Mouse (Mus musculus) midbrain, embryonic 11.5 days (tissue): ENCODE measurements around the gene Ercc6l. TPM values are rescaled to one million over a fixed set of nuclear protein-coding genes. Genes with fewer than 3 reads are reported as not detected.

Source experiments
- ATAC-seq: fragments of 200-750 bp; cut with Nextera tagmentation; 2 replicates; pipeline ENCODE4 v1.8.0; 2017; ENCODE audit warnings: moderate TSS enrichment, moderate library complexity; ENCODE audit not compliant: low FRiP score
- DNase-seq: peaks from one replicate; pipeline ENCODE4 v3.0.0; 2015; ENCODE audit warnings: low spot score; ENCODE audit errors: missing footprints
- H3K27ac ChIP-seq: fragments of 300-500 bp; sonication (generic); 2 replicates; pipeline ENCODE4 v1.5.1; 2014; ENCODE audit warnings: low read depth, low read length
- H3K27me3 ChIP-seq: fragments of 300-500 bp; sonication (generic); 2 replicates; pipeline ENCODE4 v1.6.1; 2014; ENCODE audit warnings: mild to moderate bottlenecking, low read length, moderate library complexity, mixed read lengths; ENCODE audit not compliant: control insufficient read depth, insufficient read depth
- H3K36me3 ChIP-seq: fragments of 300-500 bp; sonication (generic); 2 replicates; pipeline ENCODE4 v1.6.1; 2014; ENCODE audit warnings: mild to moderate bottlenecking, low read length, moderate library complexity, mixed read lengths; ENCODE audit not compliant: control insufficient read depth, insufficient read depth
- H3K4me1 ChIP-seq: fragments of 300-500 bp; sonication (generic); 2 replicates; pipeline ENCODE4 v1.6.1; 2014; ENCODE audit warnings: low read length; ENCODE audit not compliant: control insufficient read depth, insufficient read depth
- H3K4me2 ChIP-seq: fragments of 300-500 bp; sonication (generic); 2 replicates; pipeline ENCODE4 v1.6.1; 2014; ENCODE audit warnings: mild to moderate bottlenecking, moderate library complexity
- H3K4me3 ChIP-seq: fragments of 300-500 bp; sonication (generic); 2 replicates; pipeline ENCODE4 v1.5.1; 2014; ENCODE audit warnings: low read depth, low read length
- H3K9ac ChIP-seq: fragments of 300-500 bp; sonication (generic); 2 replicates; pipeline ENCODE4 v1.6.1; 2014; ENCODE audit warnings: low read length
- H3K9me3 ChIP-seq: fragments of 300-500 bp; sonication (generic); 2 replicates; pipeline ENCODE4 v1.6.1; 2016; ENCODE audit warnings: low read length; ENCODE audit not compliant: control insufficient read depth
- WGBS: fragments of 180-500 bp; shearing (Covaris S2); extraction: QIAGEN DNeasy Blood & Tissue Kit; methylation state at CpG from one replicate; pipeline ENCODE4 v1.1.7; 2014; 5-methylcytosine and 5-hydroxymethylcytosine counted together
- polyA plus RNA-seq: library from polyadenylated mRNA; unstranded; fragments of >200 nt; fragmentation: Nextera tagmentation; extraction: Ambion mirVana; gene quantifications from 2 replicates; pipeline ENCODE4 v1.2.1, GENCODE M21; 2014

Ercc6l gene
- 19.9 and 23.4 TPM in 2 replicates for polyA plus RNA-seq

GRCm38 (mm10) chrX:102156618-102157422 is at the start of gene Ercc6l:
Ercc6l (minus strand) TSS chrX:102157091.
- 13% methylated on average over 42 of the region's 42 CpGs for WGBS
- H3K27me3 ChIP-seq = no peaks in the 10 kb centered on the region
- H3K9ac ChIP-seq = peak within 1 kb of the TSS; percentile 59
- H3K27ac ChIP-seq = peak within 1 kb of the TSS; percentile 48
- no peaks in the 10 kb centered on the region for H3K4me1 ChIP-seq
- peak within 1 kb of the TSS; percentile 39 for H3K4me2 ChIP-seq
- peak; percentile 99 for ATAC-seq
- peak within 1 kb of the TSS; percentile 41 for H3K4me3 ChIP-seq
- H3K9me3 ChIP-seq = no peaks in the 10 kb centered on the region
- H3K36me3 ChIP-seq = no peaks in the 10 kb centered on the region
- peak; percentile 98 for DNase-seq

GRCm38 (mm10) chrX:102190840-102191239 is 33.9 kb upstream of the Ercc6l start:
- no peaks in the 10 kb centered on the region; the same call in 1 of the 2 replicates for H3K27me3 ChIP-seq

GRCm38 (mm10) chrX:102189581-102189980 is 32.7 kb upstream of the Ercc6l start:
- 52% methylated on average over 5 of the region's 5 CpGs for whole genome bisulfite sequencing
- ATAC-seq (peak; percentile 12; the same call in 1 of the 2 replicates), DNase-seq (peak; percentile 88)
- Histone ChIP-seq H3K27me3 (no peaks in the 10 kb centered on the region; the same call in 1 of the 2 replicates), H3K36me3 (no peaks in the 10 kb centered on the region), H3K4me2 (no peak overlapping the region), H3K9me3 (no peaks in the 10 kb centered on the region), H3K4me3 (no peak overlapping the region), H3K27ac (no peak overlapping the region), H3K4me1 (peaks cover 5% of the 10 kb centered on the region; the same call in 1 of the 2 replicates), H3K9ac (no peak overlapping the region)

More at GRCm38 (mm10) chrX:102190840-102191239, 33.9 kb upstream of the Ercc6l start:
- H3K9ac ChIP-seq = no peak overlapping the region
- no peak overlapping the region for H3K4me2 ChIP-seq
- WGBS = 15% methylated on average over 1 of the region's 1 CpGs
- no peak overlapping the region for H3K4me3 ChIP-seq
- no peaks in the 10 kb centered on the region for H3K36me3 ChIP-seq
- no peak for ATAC-seq
- H3K27ac ChIP-seq = no peak overlapping the region
- DNase-seq = peak; percentile 56
- H3K9me3 ChIP-seq = no peaks in the 10 kb centered on the region
- peaks cover 5% of the 10 kb centered on the region; the same call in 1 of the 2 replicates for H3K4me1 ChIP-seq

- Histone ChIP-seq H3K9me3 (no peaks in the 10 kb centered on the region), H3K9ac (peak within 1 kb of the TSS; percentile 73), H3K4me2 (peak within 1 kb of the TSS; percentile 66), H3K4me1 (peaks cover 5% of the 10 kb centered on the region; the same call in 1 of the 2 replicates), H3K36me3 (0 out of 2 replicates have a peak, but pooled peaks cover 1% of the 10 kb centered on the region), H3K27me3 (no peaks in the 10 kb centered on the region; the same call in 1 of the 2 replicates), H3K27ac (no peak within 1 kb of the TSS; the same call in 1 of the 2 replicates), H3K4me3 (peak within 1 kb of the TSS; percentile 43)
- WGBS = 14% methylated on average over 37 of the region's 37 CpGs
- DNase-seq = peak; percentile 97
- peak; percentile 94 for ATAC-seq
Observed at GRCm38 (mm10) chrX:102188712-102189497, 32.0 kb upstream of the Ercc6l start, which contains the start of gene Rps4x. Rps4x (minus strand) TSS chrX:102189394.

- H3K9ac ChIP-seq = peak overlapping the region; percentile 73
- no peak for ATAC-seq
- peak overlapping the region; percentile 66 for H3K4me2 ChIP-seq
- peaks cover 5% of the 10 kb centered on the region; the same call in 1 of the 2 replicates for H3K4me1 ChIP-seq
- no peaks in the 10 kb centered on the region for H3K27me3 ChIP-seq
- 52% methylated on average over 11 of the region's 11 CpGs for WGBS
- H3K9me3 ChIP-seq = no peaks in the 10 kb centered on the region
- DNase-seq = no peak
- 0 out of 2 replicates have a peak, but pooled peaks cover 3% of the 10 kb centered on the region for H3K36me3 ChIP-seq
- peak overlapping the region; percentile 43 for H3K4me3 ChIP-seq
- H3K27ac ChIP-seq = no peak overlapping the region
Observed at GRCm38 (mm10) chrX:102187023-102187699, 30.3 kb upstream of the Ercc6l start.

- Histone ChIP-seq H3K27me3 (peaks cover 5% of the 10 kb centered on the region), H3K9ac (no peak overlapping the region), H3K4me1 (peaks cover 5% of the 10 kb centered on the region; the same call in 1 of the 2 replicates), H3K9me3 (no peaks in the 10 kb centered on the region), H3K4me2 (no peak overlapping the region), H3K4me3 (no peak overlapping the region), H3K36me3 (0 out of 2 replicates have a peak, but pooled peaks cover 3% of the 10 kb centered on the region), H3K27ac (no peak overlapping the region)
- no peak for DNase-seq
- ATAC-seq = no peak
Observed at GRCm38 (mm10) chrX:102182575-102182974, 25.7 kb upstream of the Ercc6l start.

GRCm38 (mm10) chrX:102175538-102176287 is 18.8 kb upstream of the Ercc6l start:
- H3K4me3 ChIP-seq = no peak overlapping the region

GRCm38 (mm10) chrX:102170900-102171299 is 14.0 kb upstream of the Ercc6l start:
- ATAC-seq = no peak
- no peak overlapping the region for H3K9ac ChIP-seq
- WGBS = 68% methylated on average over 3 of the region's 3 CpGs

More at GRCm38 (mm10) chrX:102175538-102176287, 18.8 kb upstream of the Ercc6l start:
- H3K36me3 ChIP-seq = no peaks in the 10 kb centered on the region
- H3K9ac ChIP-seq = no peak overlapping the region
- H3K9me3 ChIP-seq = no peaks in the 10 kb centered on the region
- peaks cover 2% of the 10 kb centered on the region; the same call in 1 of the 2 replicates for H3K27me3 ChIP-seq
- ATAC-seq = no peak
- no peak for DNase-seq
- 89% methylated on average over 5 of the region's 5 CpGs for WGBS
- H3K4me2 ChIP-seq = no peak overlapping the region
- H3K27ac ChIP-seq = no peak overlapping the region
- no peaks in the 10 kb centered on the region for H3K4me1 ChIP-seq

More at GRCm38 (mm10) chrX:102170900-102171299, 14.0 kb upstream of the Ercc6l start:
- Histone ChIP-seq H3K27me3 (no peaks in the 10 kb centered on the region), H3K4me3 (no peak overlapping the region), H3K27ac (no peak overlapping the region), H3K36me3 (no peaks in the 10 kb centered on the region), H3K9me3 (no peaks in the 10 kb centered on the region), H3K4me2 (no peak overlapping the region), H3K4me1 (peaks cover 4% of the 10 kb centered on the region)
- no peak for DNase-seq
